Mouse (Mus musculus): ENCODE data around the gene Mrpl19.
A peak's percentile ranks its signal among the peaks of the same experiment; 100 is the strongest.

Mrpl19 gene

GRCm38 (mm10) chr6:81933281-81933680 is 32.5 kb downstream of the Mrpl19 start:
- no peak for DNase-seq (ENCODE audit: low read depth, low spot score)

DNA sequence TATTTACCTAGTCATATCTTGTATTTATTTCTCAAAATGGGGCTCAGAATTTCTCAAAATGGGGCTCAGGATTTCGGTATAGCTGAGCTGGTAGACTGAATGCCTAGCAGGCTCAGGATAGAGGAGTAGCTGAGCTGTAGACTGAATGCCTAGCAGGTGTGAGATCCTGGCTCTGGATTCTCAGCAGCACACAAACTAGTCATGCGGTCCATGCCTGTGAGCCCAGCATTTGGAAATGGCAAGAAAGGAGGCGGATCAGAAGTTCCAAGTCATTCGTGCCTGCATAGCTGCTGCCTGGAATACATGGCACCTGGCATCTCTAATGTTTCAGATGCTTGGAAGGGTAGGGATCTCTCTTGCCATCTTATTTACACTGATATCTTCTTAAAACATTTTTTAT is 36.4 kb downstream of the Mrpl19 start:
- DNase-seq (ENCODE audit: low read depth, low spot score), result no peak

DNA sequence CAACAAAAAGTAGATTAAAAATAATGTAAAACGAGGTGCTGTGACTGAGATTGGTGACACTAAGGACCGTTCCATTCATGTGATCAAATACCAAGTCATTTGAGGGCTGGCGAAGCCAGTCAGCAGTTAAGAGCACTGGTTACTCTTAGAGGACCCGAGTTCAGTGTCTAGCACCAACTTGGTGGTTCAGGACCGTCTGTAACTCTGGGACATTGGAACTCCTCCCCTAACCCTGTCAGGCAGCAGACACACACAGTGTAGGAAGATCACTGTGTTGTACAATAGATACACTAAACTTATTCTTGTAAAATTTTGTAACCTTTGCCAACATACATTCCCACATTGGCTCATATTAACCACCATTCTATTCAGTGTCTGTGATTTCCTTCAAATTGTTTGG is 41.5 kb downstream of the Mrpl19 start:
- no peak for DNase-seq (ENCODE audit: low read depth, low spot score)

DNA sequence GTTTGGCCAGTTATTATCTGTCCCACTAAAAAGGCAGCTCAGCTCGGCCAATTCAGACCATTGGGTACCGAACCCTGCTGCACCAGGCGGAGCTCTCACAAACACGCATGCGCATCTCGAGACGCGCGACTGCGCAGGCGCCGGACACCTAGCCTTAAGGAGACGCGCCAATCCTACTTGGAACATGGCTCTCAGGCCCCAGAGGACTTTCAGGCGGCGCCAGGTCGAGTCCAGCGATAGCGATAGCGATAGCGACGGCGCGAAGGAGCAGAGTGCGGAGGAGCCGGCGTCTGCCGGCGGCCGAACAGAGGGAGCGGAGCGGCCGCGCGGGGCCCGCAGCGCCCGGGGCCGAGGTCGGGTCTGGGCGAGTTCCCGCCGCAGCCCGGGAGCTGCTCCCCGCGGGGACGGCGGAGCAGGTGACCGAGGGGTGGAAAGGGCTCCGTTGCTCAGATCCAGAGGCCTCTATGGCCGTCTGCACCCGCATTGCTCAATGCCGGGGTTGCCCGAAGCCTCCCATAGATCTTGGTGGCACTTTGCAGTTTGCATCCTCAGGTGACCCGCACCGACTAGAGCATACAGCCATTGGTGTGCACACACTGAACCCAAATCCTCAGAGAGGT is 42.1 kb downstream of the Mrpl19 start, which contains the start of gene Gcfc2:
Gene Gcfc2 (plus strand): TSS at position 147 of the 620 bp plus-strand sequence.
- peak; percentile 83 for DNase-seq (ENCODE audit: low read depth, low spot score)

GRCm38 (mm10) chr6:81912177-81912576 is 53.6 kb downstream of the Mrpl19 start:
- DNase-seq (ENCODE audit: low read depth, low spot score), result no peak

GRCm38 (mm10) chr6:81911713-81912112 is 54.0 kb downstream of the Mrpl19 start:
- no peak for DNase-seq (ENCODE audit: low read depth, low spot score)

- no peak for DNase-seq (ENCODE audit: low read depth, low spot score)
Measured at GRCm38 (mm10) chr6:81911244-81911643, 54.5 kb downstream of the Mrpl19 start.

DNA sequence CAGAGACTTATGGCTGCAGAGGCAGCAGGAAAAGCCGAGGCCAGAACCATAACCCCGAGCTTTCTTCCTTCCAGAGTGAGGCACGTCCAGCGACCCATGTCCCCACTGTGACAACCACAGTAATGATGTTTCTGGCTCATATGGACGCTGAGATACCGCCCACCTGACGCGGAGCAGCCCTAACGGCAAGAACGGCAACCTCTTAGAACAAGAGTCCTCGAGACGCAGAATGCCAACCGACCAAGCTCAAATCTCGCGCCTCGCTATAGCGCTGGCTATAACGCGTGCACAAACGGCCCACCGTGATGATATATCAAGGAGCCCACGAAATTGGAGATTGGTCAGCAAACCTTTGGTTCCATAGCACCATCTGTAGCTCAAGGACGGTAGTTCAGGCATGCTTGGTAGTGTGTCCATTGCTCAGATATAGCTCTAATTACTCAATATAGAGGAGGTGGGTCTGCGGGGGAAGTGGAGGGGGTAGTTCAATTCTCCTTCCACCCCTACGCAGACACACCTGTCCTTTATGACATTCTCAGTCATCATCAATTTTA is 55.4 kb downstream of the Mrpl19 start:
- DNase-seq (ENCODE audit: low read depth, low spot score), result no peak

All from brain, embryonic 18.5 days (tissue).